Mouse (Mus musculus) brain, embryonic 14.5 days (tissue): ENCODE measurements at regions not wholly inside any gene's neighbourhood (a gene's known extent, or its start where the extent isn't known, plus 50 kb on each side); places are given as distances from the start of the nearest gene placed in this dataset.

ENCODE experiments used
- DNase-seq: peaks from one replicate; pipeline ENCODE4 v3.0.0-alpha.2; 2011; ENCODE audit warnings: low read depth
- CTCF ChIP-seq: fragments of 200-500 bp; IDR thresholded peaks from 2 replicates; pipeline ENCODE4 v1.5.1; 2012; ENCODE audit warnings: inconsistent platforms, mild to moderate bottlenecking, moderate library complexity, borderline replicate concordance; ENCODE audit not compliant: insufficient read depth, insufficient read length; ENCODE audit errors: extremely low read depth
- POLR2A ChIP-seq: fragments of 200-500 bp; IDR thresholded peaks from 2 replicates; pipeline ENCODE4 v1.6.1; 2012; ENCODE audit warnings: mild to moderate bottlenecking, inconsistent platforms, borderline replicate concordance; ENCODE audit not compliant: poor library complexity, insufficient read depth, insufficient read length, severe bottlenecking; ENCODE audit errors: extremely low read depth

- TF ChIP-seq CTCF: no peak
- TF ChIP-seq POLR2A: no peak
- no peak for DNase-seq
These were observed 59.8 kb upstream of the Satb1 start for GRCm38 (mm10) chr17:51892856-51893255.

- no peak for DNase-seq
- TF ChIP-seq POLR2A (no peak), CTCF (no peak)
These were observed 59.1 kb upstream of the Satb1 start for GRCm38 (mm10) chr17:51892159-51892558.
